Mouse (Mus musculus) megakaryocyte, embryonic 14.5 days (primary cell): ENCODE data around the gene Drc1.

Experiments used
- FLI1 ChIP-seq: IDR thresholded peaks from 2 replicates; pipeline ENCODE4 v1.6.1; 2012; ENCODE audit warnings: low read length, inconsistent platforms, mixed read lengths
- GATA1 ChIP-seq: IDR thresholded peaks from 3 replicates; pipeline ENCODE4 v1.6.1; 2012; ENCODE audit warnings: mixed read lengths, low read length, inconsistent platforms, borderline replicate concordance

- TF ChIP-seq GATA1 (no peak), FLI1 (no peak)
These were observed 324 bp upstream of the Drc1 start for GRCm38 (mm10) chr5:30280864-30281263.
